33 mouse cellular contexts compared by ENCODE assay signal in genomic region chr17:35267399-35268086, GRCm38 (mm10). TPM values are rescaled to one million over a fixed set of nuclear protein-coding genes. Genes with fewer than 3 reads are reported as not detected.
DNase-seq lines count a peak whose midpoint lies in the region; ATAC-seq lines count a peak whose summit lies in the region.
"Had no signal": no experiment of that assay in that cellular context is flagged by ENCODE, and none has a peak within 500 bp of the region (broad histone marks: within the 10 kb centered on the region; RNA-seq: fewer than 3 reads in every experiment).

No protein-coding gene starts in this region.

- peak; percentile 87 for DNase-seq in heart, adult 11 months
- DNase-seq in thymus, postnatal 4 days: peak; percentile 22
- DNase-seq in thymus, postnatal 14 days: no peak
- peak; percentile 42 for DNase-seq in T-cell, adult 2 months (ENCODE audit: low spot score)
- DNase-seq in naive thymus-derived CD4-positive, alpha-beta T cell, adult 2 months (ENCODE audit: low read depth): peak; percentile 46
- no peak for DNase-seq in right cerebral cortex, postnatal 10 days (ENCODE audit: low spot score in 2 of 2)
- no peak for DNase-seq in left cerebral cortex, postnatal 4 days
- DNase-seq: adrenal gland, adult 2 months; adrenal gland, postnatal 10 days; adrenal gland, postnatal 25 days; B cell, adult 2 months; cerebellum, adult 11 months; cerebellum, adult 18-20 months; cerebellum, adult 8-10 months; cerebellum, adult 9-11 months; cerebellum, postnatal 14 days; cerebellum, postnatal 36 days; embryo, embryonic 11 days had no signal

- intact Hi-C loops in left cerebral cortex, postnatal 4 days (cut with DNase I): loop anchor here (2.0 kb wide), 1 partner anchor 1273 kb away; no protein-coding TSS in a partner anchor

- H3K9me3 ChIP-seq in heart, embryonic 11.5 days (replicated peaks; ENCODE audit: control insufficient read depth, low read length): no peaks in the 10 kb centered on the region
- H3K9me3 ChIP-seq: embryonic facial prominence, embryonic 13.5 days; embryonic facial prominence, embryonic 15.5 days; forebrain, embryonic 10.5 days; forebrain, embryonic 12.5 days had no signal

- no peaks in the 10 kb centered on the region for H3K4me1 ChIP-seq in heart, embryonic 11.5 days (ENCODE audit: control insufficient read depth, insufficient read depth, low read length)

- H3K27ac ChIP-seq in heart, embryonic 11.5 days (ENCODE audit: low read depth, low read length): no peak overlapping the region
- H3K27ac ChIP-seq: embryonic facial prominence, embryonic 13.5 days; embryonic facial prominence, embryonic 15.5 days; forebrain, embryonic 10.5 days; forebrain, embryonic 12.5 days had no signal

- ATAC-seq in heart, embryonic 11.5 days (replicated peaks; ENCODE audit: insufficient number of reproducible peaks, low FRiP score, low TSS enrichment): no peak
- ATAC-seq: CD4-positive, CD25-positive, alpha-beta regulatory T cell, adult 4 months; forebrain, embryonic 14.5 days; forebrain, embryonic 16.5 days; Patski had no signal

- H3K9ac ChIP-seq in heart, embryonic 11.5 days (ENCODE audit: low read depth, low read length): no peak overlapping the region
- H3K9ac ChIP-seq: embryonic facial prominence, embryonic 13.5 days; embryonic facial prominence, embryonic 15.5 days; forebrain, embryonic 12.5 days had no signal

- H3K27me3 ChIP-seq in heart, embryonic 11.5 days (ENCODE audit: control insufficient read depth, insufficient read depth, low read length): peaks cover 22% of the 10 kb centered on the region
- H3K27me3 ChIP-seq: Patski had no signal

- H3K4me3 ChIP-seq in heart, embryonic 11.5 days (ENCODE audit: low read depth, low read length): no peak overlapping the region
- H3K4me3 ChIP-seq: embryonic facial prominence, embryonic 13.5 days; embryonic facial prominence, embryonic 15.5 days; erythroblast, embryonic 14.5 days; forebrain, embryonic 10.5 days; forebrain, embryonic 12.5 days had no signal

- H3K36me3 ChIP-seq in heart, embryonic 11.5 days (ENCODE audit: control insufficient read depth, insufficient read depth, low read length): no peaks in the 10 kb centered on the region
- H3K36me3 ChIP-seq: embryonic facial prominence, embryonic 13.5 days; embryonic facial prominence, embryonic 15.5 days; forebrain, embryonic 10.5 days; forebrain, embryonic 12.5 days had no signal

- no peak overlapping the region for H3K4me2 ChIP-seq in heart, embryonic 11.5 days
- H3K4me2 ChIP-seq: embryonic facial prominence, embryonic 13.5 days; embryonic facial prominence, embryonic 15.5 days; forebrain, embryonic 12.5 days had no signal

- 39% methylated on average over 1 of the region's 1 CpGs for WGBS in heart, embryonic 11.5 days (ENCODE audit: insufficient replicate concordance)

RNA-seq across cellular contexts. Expression of gene H2-D1, which starts 5.0 kb away (rescaled TPM):
- polyA plus RNA-seq in heart, embryonic 11.5 days (2014; fragmentation: Nextera tagmentation; extraction: Ambion mirVana): 21.0 and 29.1 TPM in 2 replicates
- total RNA-seq in left cerebral cortex, postnatal 4 days (2021): 10 to 100 TPM; 19.1 to 22.8 TPM

RNA-seq across cellular contexts. Expression of gene Ddx39b, which starts 26.0 kb away (rescaled TPM):
- 317 and 318 TPM in 2 replicates for polyA plus RNA-seq in heart, embryonic 11.5 days (2014; fragmentation: Nextera tagmentation; extraction: Ambion mirVana)
- total RNA-seq in left cerebral cortex, postnatal 4 days (2021): 100 to 1,000 TPM; 324 to 337 TPM

RNA-seq across cellular contexts. Expression of gene Nfkbil1, which starts 32.0 kb away (rescaled TPM):
- polyA plus RNA-seq in heart, embryonic 11.5 days (2014; fragmentation: Nextera tagmentation; extraction: Ambion mirVana): 2.3 and 4.9 TPM in 2 replicates
- 10 to 100 TPM; 14.7 to 14.8 TPM for total RNA-seq in left cerebral cortex, postnatal 4 days (2021)

RNA-seq across cellular contexts. Expression of gene Atp6v1g2, which starts 34.1 kb away (rescaled TPM):
- 9.3 and 10.1 TPM in 2 replicates for polyA plus RNA-seq in heart, embryonic 11.5 days (2014; fragmentation: Nextera tagmentation; extraction: Ambion mirVana)
- total RNA-seq in left cerebral cortex, postnatal 4 days (2021): 100 to 1,000 TPM; 122 to 142 TPM

RNA-seq across cellular contexts. Expression of gene Gm16181, which starts 46.9 kb away (rescaled TPM):
- 0.44 TPM in 1 of 2 replicates, not detected in the other for polyA plus RNA-seq in heart, embryonic 11.5 days (2014; fragmentation: Nextera tagmentation; extraction: Ambion mirVana)
- total RNA-seq in left cerebral cortex, postnatal 4 days (2021): not detected
- total RNA-seq: adrenal gland, adult 2 months; adrenal gland, postnatal 25 days; adrenal gland, postnatal 4 days; common myeloid progenitor, adult 5-6 weeks; ES-E14 had no signal
- polyA plus RNA-seq: brain, embryonic 14.5 days; embryonic facial prominence, embryonic 11.5 days; embryonic facial prominence, embryonic 13.5 days; erythroblast, embryonic 14.5 days; forebrain, embryonic 10.5 days; forebrain, embryonic 14.5 days had no signal

Comparison
In these comparisons a context has a peak if more than half of its experiments do, and no peak if none do; other contexts are left out.
1. DNase-seq: peak in heart, adult 11 months (single experiment), thymus, postnatal 4 days (single experiment), T-cell, adult 2 months (single experiment) and naive thymus-derived CD4-positive, alpha-beta T cell, adult 2 months (single experiment); none in thymus, postnatal 14 days (single experiment), right cerebral cortex, postnatal 10 days (0 of 2) and left cerebral cortex, postnatal 4 days (single experiment).